Mouse (Mus musculus) lung, postnatal 25 days (tissue): ENCODE data around the gene Lrrn4.

Experiments used
- DNase-seq: peaks from one replicate; pipeline ENCODE4 v3.0.0; 2022; ENCODE audit warnings: low spot score

The Lrrn4 gene

GRCm38 (mm10) chr2:132870286-132870685, 10.4 kb downstream of the Lrrn4 start:
- DNase-seq, result no peak

- no peak for DNase-seq
Measured at GRCm38 (mm10) chr2:132869682-132870081, 11.0 kb downstream of the Lrrn4 start.

- no peak for DNase-seq
Measured at GRCm38 (mm10) chr2:132867521-132867920, 13.2 kb downstream of the Lrrn4 start.

- no peak for DNase-seq
Measured at GRCm38 (mm10) chr2:132863325-132863724, 17.4 kb downstream of the Lrrn4 start.

- DNase-seq, result no peak
Measured at GRCm38 (mm10) chr2:132861456-132861855, 19.2 kb downstream of the Lrrn4 start.

GRCm38 (mm10) chr2:132860435-132860834, 20.3 kb downstream of the Lrrn4 start:
- DNase-seq, result no peak

DNA sequence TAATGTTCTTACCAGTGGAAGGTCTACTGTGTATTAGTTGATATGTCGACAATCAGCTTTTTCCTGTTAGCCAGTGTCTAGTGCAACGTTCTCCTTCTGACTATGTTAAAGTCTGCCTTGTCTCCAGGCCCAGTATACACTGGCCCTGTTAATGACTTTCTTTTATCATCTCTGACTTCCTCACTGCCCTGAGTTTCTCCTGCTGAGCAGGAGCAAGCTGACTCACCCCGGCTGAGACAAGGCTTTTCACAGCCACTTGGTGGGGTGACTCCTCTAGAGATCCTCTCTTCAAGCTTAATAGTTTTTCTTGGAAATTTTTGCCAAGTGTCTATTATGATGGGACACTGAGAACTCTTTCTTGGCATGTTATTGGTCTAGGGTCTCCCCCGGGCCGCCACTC, 24.4 kb downstream of the Lrrn4 start:
- no peak for DNase-seq

GRCm38 (mm10) chr2:132853051-132853450, 27.6 kb downstream of the Lrrn4 start:
- no peak for DNase-seq

GRCm38 (mm10) chr2:132849141-132849540, 31.6 kb downstream of the Lrrn4 start:
- DNase-seq, result no peak

- DNase-seq, result no peak
Measured at GRCm38 (mm10) chr2:132848361-132848760, 32.3 kb downstream of the Lrrn4 start.

DNA sequence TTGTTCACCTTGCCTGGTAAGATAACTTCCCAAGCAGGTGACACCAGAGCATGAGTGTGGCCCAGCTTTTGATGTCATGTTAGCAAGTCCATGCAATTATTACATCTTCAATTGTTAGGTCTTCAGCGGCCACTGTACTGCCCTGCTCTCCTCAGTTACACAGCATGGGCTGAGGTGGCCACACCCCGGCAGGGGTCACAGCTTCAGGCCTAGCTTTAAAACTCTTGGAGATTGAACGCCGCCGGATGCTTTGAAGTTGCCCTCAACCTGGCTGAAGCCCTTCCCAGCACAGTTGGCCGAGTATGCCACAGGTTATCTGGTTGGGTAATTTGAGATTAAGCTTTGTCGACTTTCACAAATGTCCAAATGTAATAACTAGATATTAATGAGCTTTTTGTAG, 33.1 kb downstream of the Lrrn4 start:
- DNase-seq, result no peak

GRCm38 (mm10) chr2:132846407-132847358, 34.0 kb downstream of the Lrrn4 start, which contains the start of gene Crls1:
Gene Crls1 (plus strand): TSS chr2:132846666.
- peak; percentile 95 for DNase-seq

DNA sequence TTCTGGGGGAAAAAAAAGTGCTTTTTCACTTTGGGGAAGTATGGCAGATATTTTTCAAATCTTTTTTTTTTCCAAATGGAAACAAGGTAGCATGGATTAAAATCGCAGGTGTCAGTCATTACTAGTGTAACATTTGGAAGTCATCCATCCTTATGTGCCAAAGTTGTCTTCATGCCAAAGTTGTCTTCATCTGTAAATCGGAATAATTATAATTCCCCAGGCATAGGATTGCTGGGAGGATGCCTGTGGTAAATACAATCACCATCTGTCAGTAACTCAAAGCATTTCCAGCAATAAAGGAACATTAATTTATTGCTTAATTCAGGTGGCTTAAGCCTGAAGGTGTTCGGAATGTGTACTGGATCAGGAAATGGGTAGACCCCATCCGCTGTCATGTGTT, 39.6 kb downstream of the Lrrn4 start:
- DNase-seq, result no peak
